Mouse (Mus musculus): ENCODE measurements around the gene Dnajb3. TPM values are rescaled to one million over a fixed set of nuclear protein-coding genes. Genes with fewer than 3 reads are reported as not detected.

Gene Dnajb3
- polyA plus RNA-seq, 1 experiment from 2014 or later, result 3.9 TPM

GRCm38 (mm10) chr1:88235894-88236415, 30.4 kb upstream of the Dnajb3 start:
- ATAC-seq (ENCODE audit: insufficient number of reproducible peaks, insufficient read depth, low FRiP score, low read depth), result no peak
- H3K4me2 ChIP-seq (ENCODE audit: low read length), result no peak overlapping the region
- no peak overlapping the region for H3K27ac ChIP-seq (replicated peaks in 1 of 2; ENCODE audit: control insufficient read depth in 1 of 2, insufficient read depth in 1 of 2, low read depth in 2 of 2, low read length in 2 of 2)
- 51% methylated on average over 4 of the region's 4 CpGs for WGBS
- no peak overlapping the region for H3K9ac ChIP-seq (ENCODE audit: low read length)
- H3K36me3 ChIP-seq (ENCODE audit: control insufficient read depth, insufficient read depth, low read length), result no peaks in the 10 kb centered on the region
- no peaks in the 10 kb centered on the region for H3K27me3 ChIP-seq (ENCODE audit: control insufficient read depth, insufficient read depth, low read length)
- H3K4me1 ChIP-seq (ENCODE audit: control insufficient read depth in 2 of 2, insufficient read depth in 2 of 2, low read length in 2 of 2), result no peaks in the 10 kb centered on the region
- no peak overlapping the region for H3K4me3 ChIP-seq (ENCODE audit: control insufficient read depth in 1 of 2, insufficient read depth in 1 of 2, low read depth in 1 of 2, low read length in 2 of 2)
- H3K9me3 ChIP-seq (ENCODE audit: control insufficient read depth, low read length), result peaks cover 98% of the 10 kb centered on the region

DNA sequence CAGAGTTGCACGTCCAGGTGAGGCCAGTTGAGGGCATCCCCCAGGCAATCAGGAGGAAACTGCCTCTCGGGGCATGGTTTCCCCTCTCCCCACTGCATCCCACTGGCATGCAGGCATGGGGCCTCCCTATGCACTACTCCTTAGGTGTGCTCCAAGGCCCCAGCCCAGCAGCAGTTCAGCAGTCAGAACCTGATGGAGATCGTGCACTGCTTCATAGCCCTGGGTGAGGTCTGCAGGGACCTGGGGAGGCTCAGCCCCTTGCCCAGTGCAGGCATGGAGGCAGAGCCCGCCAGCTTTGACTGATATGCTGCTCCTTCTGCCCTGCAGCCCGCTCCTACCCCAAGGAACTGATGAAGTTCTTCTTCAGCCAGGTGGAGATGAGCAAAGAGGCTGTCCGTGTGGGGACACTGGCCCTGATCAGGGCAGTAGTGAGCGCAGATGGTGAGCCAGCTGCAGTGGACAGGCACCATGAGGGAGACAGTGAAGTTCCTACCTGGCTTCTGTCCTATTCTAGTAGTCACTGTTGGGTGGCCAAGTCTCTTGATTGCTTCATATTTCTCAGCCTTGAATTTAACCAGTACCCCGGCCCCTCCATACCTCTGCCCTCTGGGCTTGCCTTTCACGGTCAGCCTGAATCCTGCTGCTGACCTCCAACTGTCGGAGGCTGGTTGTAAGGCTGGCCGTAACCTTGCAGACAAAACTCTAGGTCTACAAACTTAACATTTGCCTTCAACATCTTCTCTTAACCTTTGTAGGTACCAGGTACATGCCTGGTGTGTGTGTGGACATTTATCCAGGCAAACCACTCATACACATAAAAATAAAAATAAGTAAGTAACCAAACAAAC, 29.7 kb upstream of the Dnajb3 start:
- Histone ChIP-seq H3K9ac (ENCODE audit: low read length) (no peak overlapping the region), H3K27me3 (ENCODE audit: control insufficient read depth, insufficient read depth, low read length) (no peaks in the 10 kb centered on the region), H3K4me2 (ENCODE audit: low read length) (no peak overlapping the region), H3K27ac (replicated peaks in 1 of 2; ENCODE audit: control insufficient read depth in 1 of 2, insufficient read depth in 1 of 2, low read depth in 2 of 2, low read length in 2 of 2) (no peak overlapping the region), H3K4me3 (ENCODE audit: control insufficient read depth in 1 of 2, insufficient read depth in 1 of 2, low read depth in 1 of 2, low read length in 2 of 2) (no peak overlapping the region), H3K36me3 (ENCODE audit: control insufficient read depth, insufficient read depth, low read length) (no peaks in the 10 kb centered on the region), H3K9me3 (ENCODE audit: control insufficient read depth, low read length) (peaks cover 98% of the 10 kb centered on the region), H3K4me1 (ENCODE audit: control insufficient read depth in 2 of 2, insufficient read depth in 2 of 2, low read length in 2 of 2) (no peaks in the 10 kb centered on the region)
- WGBS, result 54% methylated on average over 11 of the region's 11 CpGs
- 0 out of 2 replicates have a peak, but pooled peaks have one; percentile 3 for ATAC-seq (ENCODE audit: insufficient number of reproducible peaks, insufficient read depth, low FRiP score, low read depth)

DNA sequence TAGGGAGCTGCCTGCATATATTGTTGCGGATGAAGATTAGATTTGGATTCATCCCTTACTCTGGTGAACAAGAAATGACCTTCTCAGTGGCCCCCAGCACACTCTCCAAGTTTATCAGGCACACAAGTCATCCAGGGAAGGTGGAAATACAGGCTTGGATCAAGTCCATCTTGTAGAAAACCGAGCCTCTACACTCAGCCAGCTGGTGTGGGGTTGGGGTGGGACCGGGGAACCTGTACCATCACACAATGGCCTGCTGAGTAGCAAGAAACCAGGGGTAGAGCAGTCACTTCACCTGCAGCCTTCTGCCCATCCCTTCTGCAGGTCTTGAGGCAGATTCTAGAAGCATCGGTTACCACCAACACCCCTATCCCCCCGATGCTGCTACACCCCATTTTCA, 29.1 kb upstream of the Dnajb3 start:
- H3K27me3 ChIP-seq (ENCODE audit: control insufficient read depth, insufficient read depth, low read length), result no peaks in the 10 kb centered on the region
- no peak overlapping the region for H3K27ac ChIP-seq (replicated peaks in 1 of 2; ENCODE audit: control insufficient read depth in 1 of 2, insufficient read depth in 1 of 2, low read depth in 2 of 2, low read length in 2 of 2)
- no peak overlapping the region for H3K9ac ChIP-seq (ENCODE audit: low read length)
- H3K4me2 ChIP-seq (ENCODE audit: low read length), result no peak overlapping the region
- H3K9me3 ChIP-seq (ENCODE audit: control insufficient read depth, low read length), result peaks cover 98% of the 10 kb centered on the region
- H3K36me3 ChIP-seq (ENCODE audit: control insufficient read depth, insufficient read depth, low read length), result no peaks in the 10 kb centered on the region
- ATAC-seq (ENCODE audit: insufficient number of reproducible peaks, insufficient read depth, low FRiP score, low read depth), result no peak
- 38% methylated on average over 5 of the region's 5 CpGs for WGBS
- no peaks in the 10 kb centered on the region for H3K4me1 ChIP-seq (ENCODE audit: control insufficient read depth in 2 of 2, insufficient read depth in 2 of 2, low read length in 2 of 2)
- H3K4me3 ChIP-seq (ENCODE audit: control insufficient read depth in 1 of 2, insufficient read depth in 1 of 2, low read depth in 1 of 2, low read length in 2 of 2), result no peak overlapping the region

DNA sequence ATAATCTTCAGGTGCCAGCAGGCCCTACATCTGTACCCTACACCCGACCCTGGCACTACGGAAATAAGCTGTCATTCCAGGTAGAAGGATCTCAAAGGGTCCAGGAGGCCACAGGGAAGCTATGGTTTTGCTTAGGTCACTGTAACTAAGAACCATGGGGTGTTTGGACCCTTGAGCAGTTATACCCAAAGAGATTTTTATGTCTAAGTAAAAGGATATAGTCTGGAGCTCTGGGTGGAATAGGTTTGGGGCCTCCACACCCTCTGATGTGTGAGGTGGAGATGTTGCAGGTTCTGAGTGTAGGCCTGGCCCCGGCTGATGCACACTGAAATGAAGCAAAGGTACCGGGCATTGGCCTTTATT, 28.6 kb upstream of the Dnajb3 start:
- Histone ChIP-seq H3K27ac (replicated peaks in 1 of 2; ENCODE audit: control insufficient read depth in 1 of 2, insufficient read depth in 1 of 2, low read depth in 2 of 2, low read length in 2 of 2) (no peak overlapping the region), H3K4me3 (ENCODE audit: control insufficient read depth in 1 of 2, insufficient read depth in 1 of 2, low read depth in 1 of 2, low read length in 2 of 2) (no peak overlapping the region), H3K9ac (ENCODE audit: low read length) (no peak overlapping the region), H3K36me3 (ENCODE audit: control insufficient read depth, insufficient read depth, low read length) (no peaks in the 10 kb centered on the region), H3K9me3 (ENCODE audit: control insufficient read depth, low read length) (peaks cover 98% of the 10 kb centered on the region), H3K27me3 (ENCODE audit: control insufficient read depth, insufficient read depth, low read length) (no peaks in the 10 kb centered on the region), H3K4me2 (ENCODE audit: low read length) (no peak overlapping the region), H3K4me1 (ENCODE audit: control insufficient read depth in 2 of 2, insufficient read depth in 2 of 2, low read length in 2 of 2) (no peaks in the 10 kb centered on the region)
- ATAC-seq (ENCODE audit: insufficient number of reproducible peaks, insufficient read depth, low FRiP score, low read depth), result no peak
- WGBS, result 54% methylated on average over 4 of the region's 4 CpGs

DNA sequence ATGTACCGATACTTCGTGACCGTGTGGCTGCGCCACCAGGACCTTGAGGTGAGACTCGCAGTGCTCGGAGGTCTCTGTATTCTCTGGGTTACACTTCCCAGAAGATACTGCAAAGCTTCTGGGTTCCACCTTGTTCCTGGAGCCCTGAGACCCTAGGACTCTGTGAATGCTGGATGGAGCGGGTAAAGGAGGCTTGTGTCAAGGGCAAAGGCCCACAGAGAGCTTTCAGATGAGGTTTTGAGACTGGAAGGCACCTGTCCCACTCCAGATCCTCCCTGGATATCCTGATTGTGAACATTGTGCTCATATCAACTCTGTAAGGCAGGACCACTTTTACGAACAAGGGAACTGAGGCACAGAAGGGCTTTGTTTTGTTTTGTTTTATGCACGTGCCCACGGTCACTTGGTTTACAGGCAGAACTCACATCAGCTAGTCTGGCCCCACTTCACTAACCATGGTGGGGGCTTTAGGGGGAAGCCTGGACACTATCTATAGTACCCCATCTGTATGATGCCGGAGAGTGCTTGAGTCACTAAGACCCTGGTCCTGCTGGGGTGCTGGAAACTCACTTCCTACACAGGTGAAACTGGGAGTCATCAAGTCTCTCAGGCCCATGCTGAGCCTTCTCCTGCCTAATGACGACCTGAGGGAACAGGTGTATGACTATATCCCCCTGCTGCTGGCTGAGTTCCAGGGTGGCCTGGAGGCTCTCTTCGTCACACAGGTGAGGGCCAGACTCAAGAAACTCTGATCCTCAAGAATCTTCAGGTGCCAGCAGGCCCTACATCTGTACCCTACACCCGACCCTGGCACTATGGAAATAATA, 28.1 kb upstream of the Dnajb3 start:
- WGBS, result 62% methylated on average over 14 of the region's 14 CpGs
- H3K4me2 ChIP-seq (ENCODE audit: low read length), result no peak overlapping the region
- H3K27ac ChIP-seq (replicated peaks in 1 of 2; ENCODE audit: control insufficient read depth in 1 of 2, insufficient read depth in 1 of 2, low read depth in 2 of 2, low read length in 2 of 2), result no peak overlapping the region
- no peak overlapping the region for H3K9ac ChIP-seq (ENCODE audit: low read length)
- H3K27me3 ChIP-seq (ENCODE audit: control insufficient read depth, insufficient read depth, low read length), result no peaks in the 10 kb centered on the region
- H3K4me3 ChIP-seq (ENCODE audit: control insufficient read depth in 1 of 2, insufficient read depth in 1 of 2, low read depth in 1 of 2, low read length in 2 of 2), result no peak overlapping the region
- H3K36me3 ChIP-seq (ENCODE audit: control insufficient read depth, insufficient read depth, low read length), result no peaks in the 10 kb centered on the region
- H3K4me1 ChIP-seq (ENCODE audit: control insufficient read depth in 2 of 2, insufficient read depth in 2 of 2, low read length in 2 of 2), result no peaks in the 10 kb centered on the region
- peaks cover 98% of the 10 kb centered on the region for H3K9me3 ChIP-seq (ENCODE audit: control insufficient read depth, low read length)
- no peak for ATAC-seq (ENCODE audit: insufficient number of reproducible peaks, insufficient read depth, low FRiP score, low read depth)

GRCm38 (mm10) chr1:88232664-88233380, 27.2 kb upstream of the Dnajb3 start:
- peaks cover 98% of the 10 kb centered on the region for H3K9me3 ChIP-seq (ENCODE audit: control insufficient read depth, low read length)
- H3K4me3 ChIP-seq (ENCODE audit: control insufficient read depth in 1 of 2, insufficient read depth in 1 of 2, low read depth in 1 of 2, low read length in 2 of 2), result no peak overlapping the region
- no peak overlapping the region for H3K9ac ChIP-seq (ENCODE audit: low read length)
- H3K4me1 ChIP-seq (ENCODE audit: control insufficient read depth in 2 of 2, insufficient read depth in 2 of 2, low read length in 2 of 2), result no peaks in the 10 kb centered on the region
- no peak overlapping the region for H3K4me2 ChIP-seq (ENCODE audit: low read length)
- H3K27ac ChIP-seq (replicated peaks in 1 of 2; ENCODE audit: control insufficient read depth in 1 of 2, insufficient read depth in 1 of 2, low read depth in 2 of 2, low read length in 2 of 2), result no peak overlapping the region
- no peak for ATAC-seq (ENCODE audit: insufficient number of reproducible peaks, insufficient read depth, low FRiP score, low read depth)
- H3K27me3 ChIP-seq (ENCODE audit: control insufficient read depth, insufficient read depth, low read length), result no peaks in the 10 kb centered on the region
- WGBS, result 53% methylated on average over 3 of the region's 3 CpGs
- no peaks in the 10 kb centered on the region for H3K36me3 ChIP-seq (ENCODE audit: control insufficient read depth, insufficient read depth, low read length)

DNA sequence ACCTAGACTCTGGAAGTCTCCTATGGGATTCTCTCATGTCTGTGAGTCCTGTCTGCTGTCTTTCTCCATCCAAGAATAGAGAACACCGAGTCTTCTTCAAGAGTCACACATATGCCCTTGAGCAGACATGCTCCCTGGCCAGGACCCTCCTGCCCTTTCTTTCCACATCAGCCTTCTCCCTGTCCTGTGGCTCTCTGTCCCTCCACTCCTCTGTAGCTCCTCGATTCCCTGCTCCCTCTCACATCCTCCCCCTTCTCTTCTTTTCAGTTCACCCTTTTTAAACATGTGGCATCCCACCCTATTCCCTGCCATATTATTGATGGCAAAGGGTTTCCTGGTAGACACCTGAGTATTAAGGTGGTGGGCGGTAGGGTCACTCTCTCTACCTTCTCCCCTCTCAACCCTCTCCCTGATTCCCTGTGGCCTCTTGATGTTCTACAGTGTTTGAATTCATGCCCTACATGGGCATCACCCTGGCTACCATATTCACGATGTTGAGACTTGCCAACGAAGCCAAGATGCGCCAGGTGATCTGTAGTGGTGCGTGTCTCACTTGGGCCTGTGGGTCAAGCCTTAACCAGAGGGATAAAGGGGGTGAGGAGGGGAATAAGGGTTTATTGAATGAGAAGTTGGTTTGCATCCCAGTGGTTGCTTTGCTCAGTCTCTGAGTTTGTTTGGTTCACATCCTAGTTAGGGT, 26.4 kb upstream of the Dnajb3 start:
- no peak for ATAC-seq (ENCODE audit: insufficient number of reproducible peaks, insufficient read depth, low FRiP score, low read depth)
- Histone ChIP-seq H3K9ac (ENCODE audit: low read length) (no peak overlapping the region), H3K9me3 (ENCODE audit: control insufficient read depth, low read length) (peaks cover 98% of the 10 kb centered on the region), H3K4me2 (ENCODE audit: low read length) (no peak overlapping the region), H3K4me1 (ENCODE audit: control insufficient read depth in 2 of 2, insufficient read depth in 2 of 2, low read length in 2 of 2) (no peaks in the 10 kb centered on the region), H3K4me3 (ENCODE audit: control insufficient read depth in 1 of 2, insufficient read depth in 1 of 2, low read depth in 1 of 2, low read length in 2 of 2) (no peak overlapping the region), H3K27ac (replicated peaks in 1 of 2; ENCODE audit: control insufficient read depth in 1 of 2, insufficient read depth in 1 of 2, low read depth in 2 of 2, low read length in 2 of 2) (no peak overlapping the region), H3K27me3 (ENCODE audit: control insufficient read depth, insufficient read depth, low read length) (no peaks in the 10 kb centered on the region), H3K36me3 (ENCODE audit: control insufficient read depth, insufficient read depth, low read length) (no peaks in the 10 kb centered on the region)
- WGBS, result 57% methylated on average over 7 of the region's 7 CpGs
